Mouse (Mus musculus) left cerebral cortex, adult 18-20 months (tissue): ENCODE measurements around the gene Gm20903. TPM values are rescaled to one million over a fixed set of nuclear protein-coding genes. Genes with fewer than 3 reads are reported as not detected.
"Not testable (repeated sequence)": the region's sequence is repeated elsewhere in the genome, so short reads cannot be mapped to it uniquely, and the experiment has no call there.

Experiments used
- DNase-seq, 2 experiments: peaks; one replicate each; pipeline ENCODE4 v3.0.0; 2021 to 2022; ENCODE audit warnings: low spot score in 2 of 2, mixed read lengths in 1 of 2
- long read RNA-seq, 2 experiments: library from polyadenylated mRNA; stranded (forward); transcript quantifications; one replicate each; pipeline ENCODE4 v2.0.0; 2021
- total RNA-seq, 2 experiments: library from RNA; stranded (reverse); gene quantifications; 2 replicates each; pipeline ENCODE4 v1.2.3; 2021

The Gm20903 gene
- not detected for total RNA-seq
- long read RNA-seq, experiment 1, result 0 reads
- long read RNA-seq, experiment 2, result 0 reads

GRCm38 (mm10) chrY:73669015-73669414, at the start of gene Gm20903:
Gm20903 (plus strand) TSS chrY:73669315.
- not testable (repeated sequence) for DNase-seq
